Mouse (Mus musculus) lung, postnatal 10 days (tissue): Measurements from ENCODE around the gene Il22ra1.

Source experiments
- DNase-seq: peaks from one replicate; pipeline ENCODE4 v3.0.0; 2021

Gene Il22ra1

GRCm38 (mm10) chr4:135772671-135773070 lies 44.7 kb downstream of the Il22ra1 start:
- DNase-seq, result no peak

GRCm38 (mm10) chr4:135774496-135774895 lies 46.5 kb downstream of the Il22ra1 start:
- no peak for DNase-seq

- DNase-seq, result no peak
These were observed 48.9 kb downstream of the Il22ra1 start for GRCm38 (mm10) chr4:135776850-135777249.

GRCm38 (mm10) chr4:135779661-135780060 lies 51.7 kb downstream of the Il22ra1 start:
- DNase-seq, result no peak

GRCm38 (mm10) chr4:135780255-135780654 lies 52.3 kb downstream of the Il22ra1 start:
- DNase-seq, result no peak

- DNase-seq, result no peak
These were observed 53.3 kb downstream of the Il22ra1 start for GRCm38 (mm10) chr4:135781304-135781703.

- DNase-seq, result no peak
These were observed 58.6 kb downstream of the Il22ra1 start for GRCm38 (mm10) chr4:135786581-135786980.

GRCm38 (mm10) chr4:135787271-135787670 lies 59.3 kb downstream of the Il22ra1 start:
- no peak for DNase-seq

- DNase-seq, result no peak
These were observed 61.2 kb downstream of the Il22ra1 start for GRCm38 (mm10) chr4:135789135-135789534.

GRCm38 (mm10) chr4:135792821-135793220 lies 64.8 kb downstream of the Il22ra1 start:
- no peak for DNase-seq

GRCm38 (mm10) chr4:135797931-135798330 lies 70.0 kb downstream of the Il22ra1 start:
- peak; percentile 86 for DNase-seq

GRCm38 (mm10) chr4:135801543-135801942 lies 73.6 kb downstream of the Il22ra1 start:
- DNase-seq, result peak; percentile 92
